Mouse (Mus musculus) heart, adult 11 months (tissue): ENCODE results near the gene Klk1b24.
A peak's percentile ranks its signal among the peaks of the same experiment; 100 is the strongest.
"Not testable (repeated sequence)": the region's sequence is repeated elsewhere in the genome, so short reads cannot be mapped to it uniquely, and the experiment has no call there.

ENCODE experiments used
- DNase-seq: peaks from one replicate; pipeline ENCODE4 v3.0.0; 2022

The Klk1b24 gene

DNA sequence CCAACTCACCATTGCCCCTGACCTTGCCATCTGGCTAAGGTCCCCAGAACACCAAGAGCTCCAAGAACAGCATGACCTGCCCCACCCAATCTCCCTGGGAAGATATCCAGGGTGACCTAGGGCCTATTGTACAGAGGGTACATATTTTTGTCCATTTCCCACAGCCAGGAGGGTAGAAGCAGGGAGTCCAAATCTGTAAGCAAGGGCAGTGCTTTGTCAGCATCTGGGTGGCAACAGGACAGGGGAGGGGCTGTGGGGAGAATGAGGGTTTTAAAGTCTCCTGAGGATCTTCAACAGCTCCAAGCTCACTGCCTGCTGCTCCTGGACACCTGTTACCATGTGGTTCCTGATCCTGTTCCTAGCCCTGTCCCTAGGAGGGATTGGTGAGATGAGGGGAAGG lies at the start of gene Klk1b24:
TSS of gene Klk1b24 (plus strand) at position 301 of the 400 bp plus-strand sequence.
- peak; percentile 83 for DNase-seq

- DNase-seq, result peak; percentile 39
These were observed 8.6 kb upstream of the Klk1b24 start for GRCm38 (mm10) chr7:44179299-44180045.

DNA sequence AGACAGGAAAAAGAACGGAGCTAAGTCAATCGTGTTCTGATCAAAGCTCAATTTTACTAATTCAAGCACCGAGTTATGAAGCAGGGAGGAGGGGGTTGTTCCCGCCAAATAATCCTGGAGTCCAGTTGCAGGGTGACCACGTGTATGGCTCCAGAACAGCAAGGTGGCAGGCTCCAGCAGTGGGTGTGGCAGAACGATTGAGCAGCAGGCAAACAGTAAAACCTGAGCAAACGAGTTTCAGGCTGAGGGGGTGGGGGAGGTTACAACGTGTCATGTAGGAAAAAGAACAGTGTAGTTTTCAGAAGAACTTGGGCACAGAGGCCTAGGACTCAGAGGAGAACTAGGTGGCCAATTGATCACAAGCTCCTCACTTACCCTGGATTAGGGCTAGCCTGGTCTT lies 1.5 kb upstream of the Klk1b24 start:
- DNase-seq, result peak; percentile 63

DNA sequence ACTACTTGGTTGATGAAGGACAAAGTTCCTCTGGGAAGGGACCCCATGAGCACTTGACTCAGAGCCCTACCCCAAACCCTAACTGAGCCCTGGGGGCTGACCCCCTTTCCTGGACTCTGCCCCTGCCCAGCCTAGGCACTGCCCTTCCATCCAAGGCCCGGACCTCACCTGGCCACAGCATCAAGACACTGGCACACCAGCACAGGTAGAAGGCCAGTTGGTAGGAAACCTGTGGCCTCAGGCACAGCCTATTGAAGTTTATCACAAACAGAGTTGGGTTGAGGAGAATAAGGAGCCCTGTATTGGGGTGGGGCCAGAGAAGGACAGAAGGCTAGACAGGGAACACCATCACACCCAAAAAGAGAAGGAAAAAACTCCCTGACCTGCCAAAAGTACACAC lies 5.4 kb downstream of the Klk1b24 start:
- peak; percentile 63 for DNase-seq

- DNase-seq, result no peak
These were observed 9.9 kb downstream of the Klk1b24 start, which contains the start of gene Klk1b3 for GRCm38 (mm10) chr7:44197891-44198290. Klk1b3 (plus strand) TSS chr7:44198191.

DNA sequence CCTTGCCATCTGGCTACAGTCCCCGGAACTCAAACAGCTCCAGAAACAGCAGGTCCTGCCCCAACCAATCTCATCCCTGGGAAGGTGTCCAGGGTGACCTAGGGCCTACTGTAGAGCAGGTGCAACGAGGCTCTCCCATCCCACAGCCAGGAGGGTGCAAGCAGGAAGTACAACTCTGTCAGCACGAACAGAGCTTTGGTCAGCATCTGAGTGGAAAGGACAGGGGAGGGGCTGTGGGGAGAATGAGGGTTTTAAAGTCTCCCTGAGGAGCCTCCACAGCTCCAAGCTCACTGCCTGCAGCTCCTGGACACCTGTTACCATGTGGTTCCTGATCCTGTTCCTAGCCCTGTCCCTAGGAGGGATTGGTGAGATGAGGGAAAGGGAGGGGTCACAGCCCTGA lies 19.1 kb downstream of the Klk1b24 start, which contains the start of gene Klk1b4:
TSS of gene Klk1b4 (plus strand) at position 301 of the 400 bp plus-strand sequence.
- not testable (repeated sequence) for DNase-seq

DNA sequence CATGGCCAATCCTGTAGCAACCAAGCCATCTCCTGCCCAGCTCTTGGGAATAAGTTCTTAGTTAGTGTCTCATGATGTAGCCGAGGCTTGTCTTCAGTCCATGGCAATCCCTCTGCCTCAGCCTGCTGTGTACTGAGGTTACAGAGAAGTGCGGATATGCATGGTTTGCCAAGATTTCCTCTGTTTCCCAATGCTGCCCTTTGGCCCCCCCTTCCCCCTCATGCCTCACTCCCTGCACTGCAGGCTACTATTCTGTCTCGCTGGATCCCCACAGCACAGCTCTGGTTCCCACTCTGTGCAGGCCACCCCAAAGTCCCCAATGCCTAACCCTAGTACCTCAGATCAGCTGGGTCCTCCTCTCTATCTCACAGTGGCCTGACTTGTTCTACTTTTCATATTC lies 20.3 kb downstream of the Klk1b24 start:
- DNase-seq, result no peak

DNA sequence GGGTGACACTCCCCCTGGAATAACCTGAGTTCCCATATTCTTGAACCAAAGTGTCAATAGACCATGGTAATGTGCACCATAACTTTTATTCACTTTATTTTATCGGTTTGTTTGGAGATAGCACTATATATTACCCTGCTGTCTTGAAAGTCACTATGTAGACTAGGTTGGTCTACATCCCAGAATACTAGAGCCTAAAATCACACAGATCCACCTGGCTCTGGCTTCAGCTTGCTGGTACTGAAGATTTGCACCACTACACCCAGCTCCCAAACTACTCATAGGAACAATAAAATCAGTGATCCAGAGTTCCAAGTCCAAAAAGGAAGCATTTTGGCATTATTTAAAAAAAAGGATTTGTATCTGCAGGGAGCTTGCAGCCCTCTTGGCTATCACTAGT lies 27.6 kb downstream of the Klk1b24 start, which contains the start of gene Klk1b5:
TSS of gene Klk1b5 (plus strand) at position 301 of the 400 bp plus-strand sequence.
- no peak for DNase-seq

DNA sequence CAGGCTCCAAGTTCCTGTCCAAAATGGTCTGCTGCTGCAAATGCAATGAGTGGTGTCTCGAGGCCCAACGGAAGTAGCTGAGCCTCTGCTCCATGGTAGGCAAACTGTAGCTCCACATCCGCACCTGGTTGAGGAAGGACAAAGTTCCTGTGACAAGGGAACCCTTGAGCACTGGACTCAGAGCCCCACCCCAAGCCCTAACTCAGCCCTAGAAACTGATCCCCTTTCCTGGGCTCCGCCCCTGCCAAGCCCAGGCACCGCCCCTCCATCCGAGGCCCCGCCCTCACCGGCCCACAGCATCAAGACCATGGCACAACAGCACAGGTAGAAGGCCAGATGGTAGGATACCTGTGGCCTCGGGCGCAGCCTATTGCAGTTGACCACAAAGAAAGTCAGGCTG lies 33.6 kb downstream of the Klk1b24 start:
- not testable (repeated sequence) for DNase-seq

GRCm38 (mm10) chr7:44222335-44222734 lies 34.3 kb downstream of the Klk1b24 start:
- DNase-seq, result not testable (repeated sequence)

GRCm38 (mm10) chr7:44225076-44225475 lies 37.0 kb downstream of the Klk1b24 start, which contains the start of gene Klk1:
Klk1 (plus strand) TSS chr7:44225360.
- DNase-seq, result no peak

DNA sequence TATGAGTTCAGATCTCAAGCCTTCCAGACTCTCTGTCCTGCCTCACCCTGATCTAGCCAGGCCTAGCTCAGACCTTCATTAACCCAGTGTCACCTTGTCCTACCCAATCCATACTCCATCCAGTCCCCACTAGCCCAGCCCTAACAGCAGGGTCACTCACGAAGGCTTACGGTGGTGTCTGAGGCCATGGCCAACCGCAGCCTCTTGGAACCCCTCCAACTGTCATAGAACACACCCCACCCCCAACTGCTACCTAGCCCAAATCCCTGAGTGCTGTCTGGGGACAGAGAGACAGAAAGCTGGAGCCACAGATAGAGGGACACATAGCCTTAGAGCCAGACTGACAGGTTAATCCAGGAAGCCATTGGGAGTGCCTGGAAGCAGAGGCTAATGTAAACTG lies 47.9 kb downstream of the Klk1b24 start, which contains the start of gene Gm36864:
TSS of gene Gm36864 (plus strand) at position 269 of the 400 bp plus-strand sequence.
- DNase-seq, result peak; percentile 74

DNA sequence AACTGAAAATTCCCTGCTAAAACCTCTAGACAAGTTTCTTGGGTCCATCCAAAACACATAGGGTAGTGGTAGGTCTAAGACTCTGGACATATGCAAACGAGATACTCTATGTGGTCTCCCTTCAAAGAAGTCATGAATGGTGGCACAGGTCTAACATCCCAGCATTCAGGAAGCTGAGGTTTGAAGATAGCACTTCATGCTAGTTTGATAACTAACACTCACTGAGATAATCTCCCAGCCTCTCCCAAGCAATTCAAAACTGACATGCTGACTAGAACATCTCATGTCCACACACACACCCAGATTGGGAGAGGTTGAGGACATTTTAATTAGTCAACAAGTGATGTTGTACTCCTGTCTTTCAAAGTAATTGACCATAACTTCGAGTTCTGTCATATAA lies 51.9 kb downstream of the Klk1b24 start:
- DNase-seq, result no peak

DNA sequence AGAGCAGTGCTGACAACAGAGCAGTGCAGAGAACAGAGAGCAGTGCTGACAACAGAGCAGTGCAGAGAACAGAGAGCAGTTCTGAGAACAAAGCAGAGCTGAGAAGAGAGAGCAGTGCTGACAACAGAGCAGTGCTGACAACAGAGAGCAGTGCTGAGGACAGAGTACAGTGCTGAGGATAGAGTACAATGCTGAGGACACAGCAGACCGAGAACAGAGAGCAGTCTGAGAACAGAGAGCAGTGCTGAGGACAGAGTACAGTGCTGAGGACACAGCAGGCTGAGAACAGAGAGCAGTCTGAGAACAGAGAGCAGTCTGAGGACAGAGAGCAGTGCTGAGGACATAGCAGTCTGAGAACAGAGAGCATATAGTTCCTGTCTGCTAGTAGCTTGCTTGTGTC lies 52.7 kb downstream of the Klk1b24 start:
- no peak for DNase-seq

GRCm38 (mm10) chr7:44241163-44241562 lies 53.1 kb downstream of the Klk1b24 start:
- no peak for DNase-seq
